9 mouse cellular contexts compared by ENCODE assay signal in the genomic region with DNA sequence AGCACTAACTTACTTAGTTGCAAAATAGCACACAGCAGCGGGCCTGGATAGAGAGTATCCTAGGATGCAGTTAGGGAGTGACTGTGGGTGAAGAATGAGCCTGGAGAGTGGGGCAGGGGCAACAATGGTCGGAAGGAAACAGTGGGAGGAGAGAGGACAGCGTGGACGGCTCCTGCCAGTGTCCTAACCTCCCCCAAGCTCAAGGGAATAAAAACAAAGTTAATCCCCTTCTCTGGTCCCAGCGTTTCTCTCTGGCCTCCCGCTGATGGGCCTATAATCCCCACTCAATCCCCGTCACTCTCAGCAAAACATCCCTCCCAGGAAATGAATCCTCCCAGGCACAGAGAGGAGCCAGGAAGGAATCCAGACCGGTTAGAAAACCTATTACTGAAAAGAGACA. TPM values are rescaled to one million over a fixed set of nuclear protein-coding genes. Genes with fewer than 3 reads are reported as not detected.
DNase-seq lines count a peak whose midpoint lies in the region; ATAC-seq and TF ChIP-seq lines count a peak whose summit lies in the region.
"Had no signal": no experiment of that assay in that cellular context is flagged by ENCODE, and none has a peak within 500 bp of the region (broad histone marks: within the 10 kb centered on the region; RNA-seq: fewer than 3 reads in every experiment).

No protein-coding gene starts in this region.

- H3K4me3 ChIP-seq in lung, embryonic 15.5 days, result no peak overlapping the region
- no peak overlapping the region for H3K4me3 ChIP-seq in lung, adult 2 months (replicated peaks; ENCODE audit: extremely low read depth, low read depth, low read length)
- H3K4me3 ChIP-seq in heart, embryonic 12.5 days, result no peak overlapping the region
- no peak overlapping the region for H3K4me3 ChIP-seq in forebrain, embryonic 13.5 days

- H3K27me3 ChIP-seq in lung, embryonic 15.5 days, result peaks cover 8% of the 10 kb centered on the region; the same call in 1 of the 2 replicates
- no peaks in the 10 kb centered on the region for H3K27me3 ChIP-seq in heart, embryonic 12.5 days (replicated peaks)
- peaks cover 33% of the 10 kb centered on the region for H3K27me3 ChIP-seq in forebrain, embryonic 13.5 days

- WGBS in lung, embryonic 15.5 days, result 19% methylated on average over 8 of the region's 8 CpGs
- whole genome bisulfite sequencing in lung, adult 2 months, result 38% methylated on average over 8 of the region's 8 CpGs
- WGBS in heart, embryonic 12.5 days, result 15% methylated on average over 8 of the region's 8 CpGs
- 10% methylated on average over 8 of the region's 8 CpGs for WGBS in forebrain, embryonic 13.5 days

- no peak for TF ChIP-seq CTCF in lung, adult 2 months (IDR thresholded peaks at IDR 0.05; ENCODE audit: insufficient read depth, low read length)

- ATAC-seq in lung, embryonic 15.5 days (ENCODE audit: borderline replicate concordance, extremely low read depth, low FRiP score, low TSS enrichment), result no peak
- peak; percentile 52; the same call in 1 of the 2 replicates for ATAC-seq in heart, embryonic 12.5 days (ENCODE audit: insufficient number of reproducible peaks, low FRiP score)
- no peak for ATAC-seq in forebrain, embryonic 13.5 days

- no peak overlapping the region for H3K9ac ChIP-seq in lung, embryonic 15.5 days
- no peak overlapping the region for H3K9ac ChIP-seq in heart, embryonic 12.5 days
- H3K9ac ChIP-seq in forebrain, embryonic 13.5 days, result no peak overlapping the region
- H3K9ac ChIP-seq: liver, embryonic 14.5 days had no signal

- peak overlapping the region; percentile 37 for H3K27ac ChIP-seq in lung, embryonic 15.5 days
- H3K27ac ChIP-seq in heart, embryonic 12.5 days (ENCODE audit: poor library complexity, severe bottlenecking), result 0 out of 2 replicates have a peak overlapping the region, but pooled peaks have one; percentile 3
- H3K27ac ChIP-seq in forebrain, embryonic 13.5 days, result no peak overlapping the region
- H3K27ac ChIP-seq: liver, embryonic 14.5 days had no signal

- H3K9me3 ChIP-seq in lung, embryonic 15.5 days, result no peaks in the 10 kb centered on the region
- H3K9me3 ChIP-seq in heart, embryonic 12.5 days (replicated peaks), result no peaks in the 10 kb centered on the region
- H3K9me3 ChIP-seq in forebrain, embryonic 13.5 days (replicated peaks), result no peaks in the 10 kb centered on the region

- no peak for TF ChIP-seq POLR2A in lung, adult 2 months (IDR thresholded peaks at IDR 0.05; ENCODE audit: borderline replicate concordance, extremely low read depth, low read depth, low read length)

- no peak for DNase-seq in lung, adult 2 months
- DNase-seq in lung, postnatal 25 days (ENCODE audit: low spot score), result peak; percentile 50
- DNase-seq in yolk sac, embryonic 10.5 days (ENCODE audit: low spot score), result peak; percentile 24
- DNase-seq in urinary bladder, postnatal 36 days (ENCODE audit: low spot score in 2 of 2), result no peak
- no peak for DNase-seq in left cerebral cortex, adult 11 months (ENCODE audit: low spot score)

- H3K4me2 ChIP-seq in lung, embryonic 15.5 days, result no peak overlapping the region
- H3K4me2 ChIP-seq in heart, embryonic 12.5 days, result no peak overlapping the region
- H3K4me2 ChIP-seq in forebrain, embryonic 13.5 days, result no peak overlapping the region

- no peaks in the 10 kb centered on the region for H3K36me3 ChIP-seq in lung, embryonic 15.5 days
- no peaks in the 10 kb centered on the region for H3K36me3 ChIP-seq in heart, embryonic 12.5 days
- H3K36me3 ChIP-seq in forebrain, embryonic 13.5 days (ENCODE audit: poor library complexity, severe bottlenecking), result no peaks in the 10 kb centered on the region

- peaks cover 15% of the 10 kb centered on the region for H3K4me1 ChIP-seq in lung, embryonic 15.5 days
- H3K4me1 ChIP-seq in lung, adult 2 months (ENCODE audit: control insufficient read depth, insufficient read depth, low read length), result peaks cover 30% of the 10 kb centered on the region
- peaks cover 15% of the 10 kb centered on the region for H3K4me1 ChIP-seq in heart, embryonic 12.5 days (replicated peaks)
- H3K4me1 ChIP-seq in forebrain, embryonic 13.5 days, result peaks cover 8% of the 10 kb centered on the region

RNA-seq across cellular contexts. Expression of gene Stx3, which starts 5.6 kb away (rescaled TPM):
- 17.0 and 17.6 TPM in 2 replicates for polyA plus RNA-seq in lung, embryonic 15.5 days (2015; fragmentation: Nextera tagmentation; extraction: Ambion mirVana)
- 22.1 and 23.1 TPM in 2 replicates for polyA plus RNA-seq in lung, adult 2 months (2012; rRNA removed)
- polyA plus RNA-seq in heart, embryonic 12.5 days (2016; fragmentation: Nextera tagmentation; extraction: Ambion mirVana), result 6.9 and 7.1 TPM in 2 replicates
- polyA plus RNA-seq in forebrain, embryonic 13.5 days (2015; fragmentation: Nextera tagmentation; extraction: Ambion mirVana), result 6.5 and 8.2 TPM in 2 replicates

RNA-seq across cellular contexts. Expression of gene Olfr1417, which starts 25.4 kb away (rescaled TPM):
- not detected in 2 replicates for polyA plus RNA-seq in lung, embryonic 15.5 days (2015; fragmentation: Nextera tagmentation; extraction: Ambion mirVana)
- polyA plus RNA-seq in lung, adult 2 months (2012; rRNA removed), result not detected in 2 replicates
- polyA plus RNA-seq in heart, embryonic 12.5 days (2016; fragmentation: Nextera tagmentation; extraction: Ambion mirVana), result 0.08 TPM in 1 of 2 replicates, not detected in the other
- 0.12 TPM in 1 of 2 replicates, not detected in the other for polyA plus RNA-seq in forebrain, embryonic 13.5 days (2015; fragmentation: Nextera tagmentation; extraction: Ambion mirVana)
- polyA plus RNA-seq: liver, embryonic 14.5 days had no signal

RNA-seq across cellular contexts. Expression of gene Mrpl16, which starts 43.5 kb away (rescaled TPM):
- 45.7 and 46.2 TPM in 2 replicates for polyA plus RNA-seq in lung, embryonic 15.5 days (2015; fragmentation: Nextera tagmentation; extraction: Ambion mirVana)
- 4.8 and 6.6 TPM in 2 replicates for polyA plus RNA-seq in lung, adult 2 months (2012; rRNA removed)
- polyA plus RNA-seq in heart, embryonic 12.5 days (2016; fragmentation: Nextera tagmentation; extraction: Ambion mirVana), result 76.2 and 76.8 TPM in 2 replicates
- 46.1 and 48.2 TPM in 2 replicates for polyA plus RNA-seq in forebrain, embryonic 13.5 days (2015; fragmentation: Nextera tagmentation; extraction: Ambion mirVana)

RNA-seq across cellular contexts. Expression of gene Olfr1418, which starts 47.2 kb away (rescaled TPM):
- not detected in 2 replicates for polyA plus RNA-seq in lung, embryonic 15.5 days (2015; fragmentation: Nextera tagmentation; extraction: Ambion mirVana)
- not detected in 2 replicates for polyA plus RNA-seq in lung, adult 2 months (2012; rRNA removed)
- polyA plus RNA-seq in heart, embryonic 12.5 days (2016; fragmentation: Nextera tagmentation; extraction: Ambion mirVana), result not detected in 2 replicates
- polyA plus RNA-seq in forebrain, embryonic 13.5 days (2015; fragmentation: Nextera tagmentation; extraction: Ambion mirVana), result not detected in 2 replicates
- polyA plus RNA-seq: liver, embryonic 14.5 days had no signal

Comparison
In these comparisons a context has a peak if more than half of its experiments do, and no peak if none do; other contexts are left out.
1. DNase-seq: peak in lung, postnatal 25 days (single experiment) and yolk sac, embryonic 10.5 days (single experiment); none in lung, adult 2 months (single experiment), urinary bladder, postnatal 36 days (0 of 2) and left cerebral cortex, adult 11 months (single experiment).